Mouse (Mus musculus) lung, embryonic 16.5 days (tissue): ENCODE measurements at regions not wholly inside any gene's neighbourhood (a gene's known extent, or its start where the extent isn't known, plus 50 kb on each side); places are given as distances from the start of the nearest gene placed in this dataset.

Experiments
- ATAC-seq: fragments of 200-750 bp; cut with Nextera tagmentation; 2 replicates; pipeline ENCODE4 v1.8.0; 2017; ENCODE audit warnings: low read depth, mild to moderate bottlenecking, moderate library complexity
- H3K27ac ChIP-seq: fragments of 300-500 bp; sonication (generic); 2 replicates; pipeline ENCODE4 v1.5.1; 2014; ENCODE audit warnings: mild to moderate bottlenecking, control low read depth, low read length
- H3K27me3 ChIP-seq: fragments of 300-500 bp; sonication (generic); 2 replicates; pipeline ENCODE4 v1.6.1; 2014; ENCODE audit warnings: low read depth, low read length, mixed read lengths; ENCODE audit not compliant: control insufficient read depth, insufficient read depth
- H3K36me3 ChIP-seq: fragments of 300-500 bp; sonication (generic); 2 replicates; pipeline ENCODE4 v1.6.1; 2014; ENCODE audit warnings: low read length; ENCODE audit not compliant: control insufficient read depth, insufficient read depth
- H3K4me1 ChIP-seq: fragments of 300-500 bp; sonication (generic); replicated peaks from 2 replicates; pipeline ENCODE4 v1.6.1; 2014; ENCODE audit warnings: low read length, mixed read lengths; ENCODE audit not compliant: control insufficient read depth, insufficient read depth
- H3K4me2 ChIP-seq: fragments of 300-500 bp; sonication (generic); 2 replicates; pipeline ENCODE4 v1.6.1; 2014; ENCODE audit warnings: low read depth, low read length, control low read depth
- H3K4me3 ChIP-seq: fragments of 300-500 bp; sonication (generic); 2 replicates; pipeline ENCODE4 v1.5.1; 2014; ENCODE audit warnings: mild to moderate bottlenecking, low read length, control low read depth
- H3K9ac ChIP-seq: fragments of 300-500 bp; sonication (generic); 2 replicates; pipeline ENCODE4 v1.6.1; 2014; ENCODE audit warnings: low read length, control low read depth
- H3K9me3 ChIP-seq: fragments of 300-500 bp; sonication (generic); 2 replicates; pipeline ENCODE4 v1.6.1; 2016; ENCODE audit warnings: low read length; ENCODE audit not compliant: control insufficient read depth
- WGBS: fragments of 180-500 bp; shearing (Covaris S2); extraction: QIAGEN DNeasy Blood & Tissue Kit; methylation state at CpG from one replicate; pipeline ENCODE4 v1.1.7; 2014; 5-methylcytosine and 5-hydroxymethylcytosine counted together

DNA sequence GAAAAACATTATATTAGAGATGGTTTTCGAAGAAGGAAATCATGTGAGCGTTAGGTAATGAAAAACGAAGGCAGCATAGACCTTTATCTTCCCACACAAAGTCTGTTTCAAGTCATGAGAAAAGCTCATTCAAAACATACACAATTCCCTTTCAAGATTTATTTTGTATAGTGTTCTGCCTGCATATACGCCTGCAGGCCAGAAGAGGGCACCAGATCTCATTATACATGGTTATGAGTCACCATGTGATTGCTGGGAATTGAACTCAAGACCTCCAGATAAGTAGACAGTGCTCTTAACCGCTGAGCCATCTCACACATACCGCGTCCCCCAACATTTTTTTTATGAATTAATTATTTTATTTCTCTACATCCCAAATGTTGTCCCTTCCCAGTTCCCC is 578.3 kb upstream of the Ccdc54 start:
- no peak for ATAC-seq
- no peak overlapping the region for H3K4me3 ChIP-seq
- H3K4me1 ChIP-seq = no peaks in the 10 kb centered on the region
- no peak overlapping the region for H3K9ac ChIP-seq
- H3K27ac ChIP-seq = no peak overlapping the region
- no peaks in the 10 kb centered on the region for H3K9me3 ChIP-seq
- no peaks in the 10 kb centered on the region for H3K27me3 ChIP-seq
- H3K4me2 ChIP-seq = no peak overlapping the region
- no peaks in the 10 kb centered on the region for H3K36me3 ChIP-seq
- 66% methylated on average over 7 of the region's 7 CpGs for WGBS

DNA sequence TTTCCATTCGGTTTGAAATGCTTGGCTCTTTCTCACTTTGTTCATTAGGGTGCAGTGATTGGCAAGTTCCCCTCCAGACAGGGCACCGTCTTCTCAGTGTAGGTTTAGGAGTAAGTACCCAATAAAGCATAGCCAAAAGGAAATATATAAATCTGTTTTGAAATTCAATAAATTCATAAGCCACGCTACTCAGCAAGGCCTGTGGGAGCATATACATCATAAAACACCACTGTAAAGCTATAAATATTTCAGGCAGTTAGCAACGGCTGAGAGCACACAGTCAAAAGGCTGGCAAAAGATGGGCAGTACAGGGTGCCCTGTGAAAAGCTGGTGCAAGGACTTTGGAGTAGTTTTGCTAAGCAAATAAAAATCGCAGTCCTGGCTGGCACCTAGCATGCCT is 569.8 kb upstream of the Ccdc54 start:
- Histone ChIP-seq H3K9me3 (no peaks in the 10 kb centered on the region), H3K27ac (no peak overlapping the region), H3K36me3 (no peaks in the 10 kb centered on the region), H3K4me2 (no peak overlapping the region), H3K9ac (no peak overlapping the region), H3K27me3 (no peaks in the 10 kb centered on the region), H3K4me3 (no peak overlapping the region), H3K4me1 (no peaks in the 10 kb centered on the region)
- 56% methylated on average over 5 of the region's 5 CpGs for WGBS
- ATAC-seq = no peak

DNA sequence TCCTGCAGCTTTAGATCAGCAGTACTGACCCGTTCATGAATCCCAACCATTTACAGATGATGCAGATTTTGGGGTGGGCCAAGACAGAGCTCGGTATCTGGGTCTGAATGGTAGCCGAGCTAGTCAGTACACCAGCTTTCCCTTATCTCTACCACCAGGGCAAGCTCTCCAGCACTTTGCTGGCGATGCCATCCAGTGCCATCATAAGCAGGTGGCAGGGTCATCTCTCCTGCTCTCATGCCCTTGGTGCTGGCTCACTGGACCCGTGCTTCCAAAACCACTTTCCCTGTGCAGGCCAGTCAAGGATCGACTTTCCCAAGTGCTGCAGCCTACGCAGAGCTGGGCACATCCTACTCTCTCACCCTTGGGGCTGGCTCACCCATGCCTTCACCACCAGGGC is 547.6 kb upstream of the Ccdc54 start:
- Histone ChIP-seq H3K4me3 (no peak overlapping the region), H3K36me3 (no peaks in the 10 kb centered on the region), H3K4me2 (no peak overlapping the region), H3K27ac (no peak overlapping the region), H3K4me1 (no peaks in the 10 kb centered on the region), H3K9ac (no peak overlapping the region), H3K27me3 (no peaks in the 10 kb centered on the region), H3K9me3 (no peaks in the 10 kb centered on the region)
- WGBS = 81% methylated on average over 7 of the region's 7 CpGs
- no peak for ATAC-seq

DNA sequence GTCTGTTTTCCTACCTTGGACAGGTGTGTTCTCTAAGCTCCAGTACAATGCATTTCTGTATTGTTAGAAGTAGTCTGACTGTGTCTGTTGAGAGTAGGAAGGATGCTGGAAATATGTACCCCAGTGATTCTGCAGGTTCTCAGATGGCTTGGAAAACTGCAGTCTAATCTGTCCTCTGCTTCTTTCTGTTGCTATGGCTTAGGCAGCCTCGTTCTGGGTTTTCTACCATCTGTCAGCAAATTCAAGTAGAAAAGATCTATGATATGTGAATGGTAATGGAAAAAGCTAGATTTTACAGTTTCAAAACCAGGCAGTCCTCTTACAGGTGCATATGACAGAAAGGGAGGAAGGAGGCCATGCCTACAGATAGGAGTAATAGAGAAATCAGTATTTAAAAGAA is 528.9 kb upstream of the Ccdc54 start:
- H3K4me1 ChIP-seq = no peaks in the 10 kb centered on the region
- no peak overlapping the region for H3K27ac ChIP-seq
- no peaks in the 10 kb centered on the region for H3K27me3 ChIP-seq
- no peak overlapping the region for H3K4me2 ChIP-seq
- no peaks in the 10 kb centered on the region for H3K9me3 ChIP-seq
- H3K9ac ChIP-seq = no peak overlapping the region
- no peak overlapping the region for H3K4me3 ChIP-seq
- no peaks in the 10 kb centered on the region for H3K36me3 ChIP-seq
- no peak for ATAC-seq
- WGBS = 79% methylated on average over 1 of the region's 1 CpGs

DNA sequence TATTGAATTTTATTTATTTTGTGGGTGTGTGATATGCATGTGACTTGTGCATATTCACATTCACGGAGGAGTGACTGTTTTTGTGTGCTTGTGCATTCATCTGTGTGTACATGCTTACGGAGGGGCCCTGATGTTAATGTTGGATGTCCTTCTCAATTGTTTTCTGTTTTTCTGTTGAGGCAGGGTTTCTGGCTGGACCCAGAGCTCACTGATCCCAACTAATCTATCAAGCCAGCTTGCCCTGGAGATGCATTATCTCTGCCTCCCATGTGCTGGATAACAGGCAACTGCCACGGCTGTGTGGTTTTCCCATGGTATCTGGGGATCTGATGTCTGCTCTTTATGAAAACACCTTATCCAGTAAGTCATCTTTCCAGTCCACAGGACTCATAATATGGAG is 527.4 kb upstream of the Ccdc54 start:
- H3K4me3 ChIP-seq = no peak overlapping the region
- no peaks in the 10 kb centered on the region for H3K4me1 ChIP-seq
- H3K27ac ChIP-seq = no peak overlapping the region
- no peaks in the 10 kb centered on the region for H3K36me3 ChIP-seq
- H3K4me2 ChIP-seq = no peak overlapping the region
- no peak overlapping the region for H3K9ac ChIP-seq
- 47% methylated on average over 3 of the region's 3 CpGs for WGBS
- H3K9me3 ChIP-seq = no peaks in the 10 kb centered on the region
- ATAC-seq = no peak
- H3K27me3 ChIP-seq = no peaks in the 10 kb centered on the region

DNA sequence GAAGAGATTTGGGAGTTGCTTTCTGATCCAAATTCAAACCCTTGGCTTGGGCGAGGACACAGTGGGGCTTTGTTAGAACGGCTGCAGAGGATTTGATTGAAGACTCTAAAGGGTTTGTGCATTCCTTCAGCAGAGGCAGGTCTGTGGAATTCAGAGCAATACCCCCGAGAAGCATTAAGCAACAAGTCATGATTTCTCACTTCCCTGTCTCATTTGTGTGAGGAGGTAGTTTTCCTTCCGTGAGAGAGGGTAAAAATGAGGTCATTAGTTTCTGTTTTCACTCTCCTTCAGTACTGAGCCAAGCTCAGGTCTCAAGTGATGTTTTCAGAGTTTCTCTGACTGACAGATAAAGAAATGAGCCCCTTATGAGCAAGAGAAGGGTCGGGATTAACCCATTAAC is 526.9 kb upstream of the Ccdc54 start:
- H3K9me3 ChIP-seq = no peaks in the 10 kb centered on the region
- H3K9ac ChIP-seq = no peak overlapping the region
- H3K27ac ChIP-seq = no peak overlapping the region
- no peaks in the 10 kb centered on the region for H3K36me3 ChIP-seq
- no peak for ATAC-seq
- H3K4me2 ChIP-seq = no peak overlapping the region; the same call in 1 of the 2 replicates
- no peak overlapping the region for H3K4me3 ChIP-seq
- H3K27me3 ChIP-seq = no peaks in the 10 kb centered on the region
- no peaks in the 10 kb centered on the region for H3K4me1 ChIP-seq
- 9% methylated on average over 5 of the region's 5 CpGs for WGBS

DNA sequence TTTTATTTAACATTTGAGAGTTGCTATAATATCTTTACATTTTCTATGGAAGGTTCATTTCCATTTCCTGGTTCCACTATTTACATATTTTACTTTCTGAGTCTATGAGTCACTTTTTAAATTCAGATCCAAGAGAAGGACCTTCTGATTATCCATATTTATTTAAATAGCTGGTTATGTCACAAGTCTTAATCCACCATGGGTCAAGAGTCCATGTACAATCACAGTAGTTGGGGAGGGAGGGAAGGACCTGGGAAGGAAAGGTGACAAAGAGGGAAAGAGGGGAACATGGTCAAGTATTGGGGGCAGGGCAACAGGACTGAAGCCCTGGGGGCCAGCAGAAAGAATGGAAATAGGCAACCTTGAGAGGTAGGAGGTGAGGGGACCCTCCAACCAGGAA is 518.9 kb upstream of the Ccdc54 start:
- no peak overlapping the region for H3K4me2 ChIP-seq
- ATAC-seq = no peak

DNA sequence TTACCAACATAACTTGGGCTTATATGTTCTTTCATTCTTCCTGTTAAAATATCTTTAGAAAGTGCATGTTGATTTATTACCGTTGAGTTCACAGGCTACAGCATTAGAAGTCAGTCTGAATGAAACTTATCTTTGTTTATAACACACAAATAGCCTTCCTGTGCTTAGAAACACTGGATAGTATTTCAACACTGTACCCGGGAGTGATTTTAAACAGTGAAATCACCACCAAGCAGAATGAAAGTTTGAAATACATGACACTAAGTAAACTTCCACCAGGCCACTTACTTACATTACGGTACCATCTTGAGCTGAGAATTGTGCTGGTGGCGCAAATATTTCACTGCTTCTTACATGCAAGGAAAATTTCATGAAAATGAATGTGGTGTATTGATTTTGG is 516.5 kb upstream of the Ccdc54 start:
- Histone ChIP-seq H3K36me3 (no peaks in the 10 kb centered on the region), H3K27ac (no peak overlapping the region), H3K27me3 (no peaks in the 10 kb centered on the region), H3K9ac (no peak overlapping the region), H3K4me3 (no peak overlapping the region), H3K4me1 (no peaks in the 10 kb centered on the region), H3K4me2 (no peak overlapping the region), H3K9me3 (no peaks in the 10 kb centered on the region)
- WGBS = 36% methylated on average over 4 of the region's 4 CpGs
- no peak for ATAC-seq

More for the DNA sequence above, 518.9 kb upstream of the Ccdc54 start:
- H3K27me3 ChIP-seq = no peaks in the 10 kb centered on the region
- no peak overlapping the region for H3K9ac ChIP-seq
- H3K4me1 ChIP-seq = no peaks in the 10 kb centered on the region
- H3K27ac ChIP-seq = no peak overlapping the region
- no peaks in the 10 kb centered on the region for H3K9me3 ChIP-seq
- H3K4me3 ChIP-seq = no peak overlapping the region
- H3K36me3 ChIP-seq = no peaks in the 10 kb centered on the region

DNA sequence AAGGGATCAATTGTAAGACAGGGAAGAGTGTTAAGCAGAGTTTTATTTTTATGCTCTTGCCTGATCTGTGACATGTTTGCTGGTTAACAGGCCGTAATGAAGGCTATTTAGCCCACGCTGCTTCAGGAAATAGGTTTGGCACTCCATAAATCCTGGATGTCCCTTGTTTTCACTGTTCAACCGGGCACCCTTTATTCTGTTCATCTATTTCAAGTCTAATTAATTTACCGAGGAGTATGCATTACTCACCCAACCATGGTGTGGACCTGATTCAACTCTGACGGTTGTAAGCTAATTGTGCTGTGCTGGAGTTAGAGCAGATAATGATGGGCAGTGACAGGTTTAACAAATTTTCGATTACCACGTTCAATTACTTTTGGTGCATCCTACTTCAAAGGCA is 495.6 kb upstream of the Ccdc54 start:
- Histone ChIP-seq H3K4me1 (no peaks in the 10 kb centered on the region), H3K9ac (no peak overlapping the region), H3K27ac (no peak overlapping the region), H3K9me3 (no peaks in the 10 kb centered on the region), H3K4me3 (no peak overlapping the region), H3K27me3 (no peaks in the 10 kb centered on the region), H3K36me3 (no peaks in the 10 kb centered on the region), H3K4me2 (no peak overlapping the region)
- ATAC-seq = no peak
- 75% methylated on average over 7 of the region's 7 CpGs for WGBS

DNA sequence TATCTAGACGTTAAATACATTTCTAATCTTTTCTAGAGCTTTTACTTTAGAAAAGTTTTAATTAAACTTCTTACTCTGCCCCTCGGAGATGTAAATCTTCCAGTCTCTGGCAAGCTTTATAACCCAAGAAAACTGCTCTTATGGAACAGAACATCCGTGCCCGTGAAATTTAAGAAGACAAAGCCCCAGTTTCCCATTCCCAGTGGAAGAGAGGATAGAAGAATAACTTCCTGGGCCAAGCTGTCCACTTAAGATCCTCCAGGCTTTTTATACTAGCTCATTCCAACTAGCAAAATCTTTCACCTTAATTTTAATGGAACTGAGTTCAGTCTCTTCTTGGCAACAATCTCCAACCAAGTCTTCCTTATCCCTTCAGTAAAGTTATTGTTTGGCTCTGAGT is 489.2 kb upstream of the Ccdc54 start:
- no peak overlapping the region for H3K4me2 ChIP-seq
- no peaks in the 10 kb centered on the region for H3K36me3 ChIP-seq
- H3K9ac ChIP-seq = no peak overlapping the region
- no peaks in the 10 kb centered on the region for H3K27me3 ChIP-seq
- no peak overlapping the region for H3K4me3 ChIP-seq
- no peaks in the 10 kb centered on the region for H3K9me3 ChIP-seq
- WGBS = 69% methylated on average over 4 of the region's 4 CpGs
- H3K4me1 ChIP-seq = no peaks in the 10 kb centered on the region
- H3K27ac ChIP-seq = no peak overlapping the region
- ATAC-seq = no peak
